In the genomic region with DNA sequence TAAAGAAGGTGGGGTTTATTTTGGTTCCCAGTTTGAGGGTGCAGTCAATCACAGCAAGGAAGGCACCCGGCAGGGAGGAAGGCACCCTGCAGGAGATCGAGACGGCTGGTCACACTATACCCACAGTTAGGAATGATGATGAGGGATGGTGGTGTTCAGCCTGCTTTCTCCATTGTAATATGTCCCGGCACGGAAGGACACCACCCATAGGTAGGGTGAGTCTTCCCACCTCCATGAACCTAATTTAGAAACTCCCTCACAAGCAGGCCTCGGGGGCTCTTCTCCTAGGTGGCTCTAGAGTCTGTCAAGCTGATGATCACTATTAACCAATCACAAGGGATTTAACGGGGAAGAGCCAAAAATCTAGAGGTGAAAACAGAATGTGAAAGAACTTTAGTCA, we compare ENCODE assay signal across 35 mouse cellular contexts. TPM values are rescaled to one million over a fixed set of nuclear protein-coding genes. Genes with fewer than 3 reads are reported as not detected.
"Had no signal": no experiment of that assay in that cellular context is flagged by ENCODE, and none has a peak within 500 bp of the region (broad histone marks: within the 10 kb centered on the region; RNA-seq: fewer than 3 reads in every experiment).

No protein-coding gene starts in this region.

- H3K9ac ChIP-seq: embryonic facial prominence, embryonic 12.5 days; embryonic facial prominence, embryonic 13.5 days; embryonic facial prominence, embryonic 15.5 days; forebrain, embryonic 12.5 days; forebrain, embryonic 13.5 days; forebrain, embryonic 15.5 days; forebrain, postnatal 0 days had no signal

- H3K9me3 ChIP-seq: embryonic facial prominence, embryonic 10.5 days; embryonic facial prominence, embryonic 12.5 days; embryonic facial prominence, embryonic 13.5 days; embryonic facial prominence, embryonic 15.5 days; forebrain, embryonic 10.5 days; forebrain, embryonic 12.5 days; forebrain, embryonic 13.5 days; forebrain, embryonic 15.5 days had no signal

- H3K27me3 ChIP-seq: embryonic facial prominence, embryonic 12.5 days; embryonic facial prominence, embryonic 13.5 days; embryonic facial prominence, embryonic 15.5 days; forebrain, embryonic 12.5 days; forebrain, embryonic 13.5 days; forebrain, embryonic 15.5 days had no signal

- H3K4me1 ChIP-seq: forebrain, embryonic 12.5 days; forebrain, embryonic 13.5 days; forebrain, embryonic 15.5 days had no signal

- H3K4me2 ChIP-seq: embryonic facial prominence, embryonic 12.5 days; embryonic facial prominence, embryonic 13.5 days; embryonic facial prominence, embryonic 15.5 days; forebrain, embryonic 12.5 days; forebrain, embryonic 13.5 days; forebrain, embryonic 15.5 days had no signal

- H3K27ac ChIP-seq: embryonic facial prominence, embryonic 10.5 days; embryonic facial prominence, embryonic 12.5 days; embryonic facial prominence, embryonic 13.5 days; embryonic facial prominence, embryonic 15.5 days; forebrain, embryonic 10.5 days; forebrain, embryonic 12.5 days; forebrain, embryonic 13.5 days; forebrain, embryonic 15.5 days; gastrocnemius, adult 2 months; heart, adult 2 months had no signal

- ATAC-seq: forebrain, embryonic 13.5 days; forebrain, embryonic 14.5 days; forebrain, embryonic 15.5 days; forebrain, embryonic 16.5 days; forebrain, postnatal 0 days had no signal

- DNase-seq: cerebellum, adult 2 months; cerebellum, adult 8-10 months; cerebellum, adult 9-10 months; cerebellum, adult 9-11 months; cerebellum, postnatal 10 days; cerebellum, postnatal 14 days; cerebellum, postnatal 25 days; cerebellum, postnatal 36 days; embryo, embryonic 11 days; forebrain, postnatal 0 days; gastrocnemius, adult 2 months; gastrocnemius, postnatal 10 days; gastrocnemius, postnatal 14 days; gastrocnemius, postnatal 36 days; heart, adult 18-20 months; heart, adult 2 months had no signal

- H3K4me3 ChIP-seq: embryonic facial prominence, embryonic 10.5 days; embryonic facial prominence, embryonic 12.5 days; embryonic facial prominence, embryonic 13.5 days; embryonic facial prominence, embryonic 15.5 days; erythroblast, embryonic 14.5 days; forebrain, embryonic 10.5 days; forebrain, embryonic 12.5 days; forebrain, embryonic 13.5 days; forebrain, embryonic 15.5 days; gastrocnemius, adult 2 months; heart, adult 2 months had no signal

- H3K36me3 ChIP-seq: embryonic facial prominence, embryonic 10.5 days; embryonic facial prominence, embryonic 12.5 days; embryonic facial prominence, embryonic 15.5 days; forebrain, embryonic 10.5 days; forebrain, embryonic 12.5 days; forebrain, embryonic 15.5 days had no signal

RNA-seq across cellular contexts. Expression of gene Pde6h, which starts 0.8 kb away (rescaled TPM):
- total RNA-seq: common myeloid progenitor, adult 5-6 weeks; gastrocnemius, adult 18-20 months; gastrocnemius, adult 2 months; gastrocnemius, adult 8-10 months; gastrocnemius, postnatal 10 days; gastrocnemius, postnatal 14 days; gastrocnemius, postnatal 36 days; gastrocnemius, postnatal 4 days; granulocyte monocyte progenitor cell, adult 5-6 weeks; heart, adult 18-20 months had no signal
- polyA plus RNA-seq: embryonic facial prominence, embryonic 10.5 days; embryonic facial prominence, embryonic 11.5 days; embryonic facial prominence, embryonic 12.5 days; embryonic facial prominence, embryonic 13.5 days; embryonic facial prominence, embryonic 14.5 days; embryonic facial prominence, embryonic 15.5 days; erythroblast, embryonic 14.5 days; forebrain, embryonic 10.5 days; forebrain, embryonic 11.5 days; forebrain, embryonic 12.5 days; forebrain, embryonic 13.5 days; forebrain, embryonic 14.5 days; forebrain, embryonic 15.5 days; forebrain, embryonic 16.5 days had no signal

RNA-seq across cellular contexts. Expression of gene Erp27, which starts 0.9 kb away (rescaled TPM):
- total RNA-seq: gastrocnemius, adult 18-20 months; gastrocnemius, adult 8-10 months; gastrocnemius, postnatal 14 days; gastrocnemius, postnatal 36 days; gastrocnemius, postnatal 4 days; heart, adult 18-20 months; heart, adult 2 months had no signal
- polyA plus RNA-seq: embryonic facial prominence, embryonic 10.5 days; embryonic facial prominence, embryonic 11.5 days; erythroblast, embryonic 14.5 days; forebrain, embryonic 10.5 days; forebrain, embryonic 11.5 days; forebrain, embryonic 12.5 days had no signal

RNA-seq across cellular contexts. Expression of gene Mgp, which starts 47.2 kb away (rescaled TPM):
- total RNA-seq: common myeloid progenitor, adult 5-6 weeks; granulocyte monocyte progenitor cell, adult 5-6 weeks had no signal
- polyA plus RNA-seq: erythroblast, embryonic 14.5 days had no signal
